Mouse (Mus musculus): ENCODE measurements around the gene Hyal2. TPM values are rescaled to one million over a fixed set of nuclear protein-coding genes. Genes with fewer than 3 reads are reported as not detected.
"Not testable (repeated sequence)": the region's sequence is repeated elsewhere in the genome, so short reads cannot be mapped to it uniquely, and the experiment has no call there.

Gene Hyal2
- polyA plus RNA-seq, 1 experiment from 2014 or later: 128 TPM

- Histone ChIP-seq H3K27ac (ENCODE audit: low read depth, low read length) (peak overlapping the region; percentile 88), H3K36me3 (ENCODE audit: control insufficient read depth, insufficient read depth, low read length) (peaks cover 15% of the 10 kb centered on the region), H3K27me3 (ENCODE audit: control insufficient read depth, insufficient read depth, low read length) (peaks cover 26% of the 10 kb centered on the region), H3K4me1 (ENCODE audit: control insufficient read depth, insufficient read depth, low read length) (peaks cover 31% of the 10 kb centered on the region), H3K9me3 (ENCODE audit: control insufficient read depth, low read length) (no peaks in the 10 kb centered on the region), H3K4me3 (ENCODE audit: low read depth, low read length) (peak overlapping the region; percentile 80), H3K4me2 (ENCODE audit: low read depth) (peak overlapping the region; percentile 92), H3K9ac (ENCODE audit: low read length) (peak overlapping the region; percentile 82)
- ATAC-seq (ENCODE audit: insufficient read depth, low FRiP score, low TSS enrichment) (peak; percentile 35; the same call in 1 of the 2 replicates), DNase-seq (ENCODE audit: low spot score) (peak; percentile 50)
- under 1% methylated on average over 23 of the region's 23 CpGs for WGBS
These were observed 12.7 kb upstream of the Hyal2 start for GRCm38 (mm10) chr9:107555031-107555457.

GRCm38 (mm10) chr9:107555701-107556100 is 12.0 kb upstream of the Hyal2 start:
- Histone ChIP-seq H3K4me3 (ENCODE audit: low read depth, low read length) (peak overlapping the region; percentile 80), H3K27me3 (ENCODE audit: control insufficient read depth, insufficient read depth, low read length) (peaks cover 19% of the 10 kb centered on the region), H3K9ac (ENCODE audit: low read length) (peak overlapping the region; percentile 82), H3K9me3 (ENCODE audit: control insufficient read depth, low read length) (no peaks in the 10 kb centered on the region), H3K27ac (ENCODE audit: low read depth, low read length) (no peak overlapping the region), H3K4me1 (ENCODE audit: control insufficient read depth, insufficient read depth, low read length) (peaks cover 31% of the 10 kb centered on the region), H3K36me3 (ENCODE audit: control insufficient read depth, insufficient read depth, low read length) (peaks cover 15% of the 10 kb centered on the region), H3K4me2 (ENCODE audit: low read depth) (peak overlapping the region; percentile 92)
- WGBS: 56% methylated on average over 2 of the region's 2 CpGs
- ATAC-seq (ENCODE audit: insufficient read depth, low FRiP score, low TSS enrichment): no peak
- DNase-seq (ENCODE audit: low spot score): no peak

GRCm38 (mm10) chr9:107556346-107556745 is 11.4 kb upstream of the Hyal2 start:
- DNase-seq (ENCODE audit: low spot score) (no peak), ATAC-seq (ENCODE audit: insufficient read depth, low FRiP score, low TSS enrichment) (no peak)
- Histone ChIP-seq H3K4me1 (ENCODE audit: control insufficient read depth, insufficient read depth, low read length) (peaks cover 27% of the 10 kb centered on the region), H3K9ac (ENCODE audit: low read length) (no peak overlapping the region), H3K4me2 (ENCODE audit: low read depth) (peak overlapping the region; percentile 92; the same call in 1 of the 2 replicates), H3K36me3 (ENCODE audit: control insufficient read depth, insufficient read depth, low read length) (peaks cover 22% of the 10 kb centered on the region), H3K4me3 (ENCODE audit: low read depth, low read length) (peak overlapping the region; percentile 2; the same call in 1 of the 2 replicates), H3K27ac (ENCODE audit: low read depth, low read length) (no peak overlapping the region), H3K9me3 (ENCODE audit: control insufficient read depth, low read length) (no peaks in the 10 kb centered on the region), H3K27me3 (ENCODE audit: control insufficient read depth, insufficient read depth, low read length) (peaks cover 13% of the 10 kb centered on the region)
- WGBS: 81% methylated on average over 3 of the region's 3 CpGs

GRCm38 (mm10) chr9:107563029-107563581 is 4.6 kb upstream of the Hyal2 start, which contains the start of gene Tusc2:
Gene Tusc2 (plus strand): TSS chr9:107563255.
- H3K4me3 ChIP-seq (ENCODE audit: low read depth, low read length): peak within 1 kb of the TSS; percentile 93
- DNase-seq (ENCODE audit: low spot score) (peak; percentile 91), ATAC-seq (ENCODE audit: insufficient read depth, low FRiP score, low TSS enrichment) (peak; percentile 93)
- peaks cover 16% of the 10 kb centered on the region for H3K36me3 ChIP-seq (ENCODE audit: control insufficient read depth, insufficient read depth, low read length)
- H3K9me3 ChIP-seq (ENCODE audit: control insufficient read depth, low read length): no peaks in the 10 kb centered on the region
- H3K4me1 ChIP-seq (ENCODE audit: control insufficient read depth, insufficient read depth, low read length): peaks cover 14% of the 10 kb centered on the region
- H3K27me3 ChIP-seq (ENCODE audit: control insufficient read depth, insufficient read depth, low read length): no peaks in the 10 kb centered on the region
- H3K4me2 ChIP-seq (ENCODE audit: low read depth): peak within 1 kb of the TSS; percentile 83
- H3K27ac ChIP-seq (ENCODE audit: low read depth, low read length): peak within 1 kb of the TSS; percentile 42; the same call in 1 of the 2 replicates
- H3K9ac ChIP-seq (ENCODE audit: low read length): peak within 1 kb of the TSS; percentile 81
- 0% methylated on average over 42 of the region's 46 CpGs for WGBS

- not testable (repeated sequence) for H3K27ac ChIP-seq (ENCODE audit: low read depth, low read length); H3K9me3 ChIP-seq (ENCODE audit: control insufficient read depth, low read length); H3K27me3 ChIP-seq (ENCODE audit: control insufficient read depth, insufficient read depth, low read length); DNase-seq (ENCODE audit: low spot score); H3K9ac ChIP-seq (ENCODE audit: low read length); H3K4me2 ChIP-seq (ENCODE audit: low read depth); ATAC-seq (ENCODE audit: insufficient read depth, low FRiP score, low TSS enrichment); H3K4me3 ChIP-seq (ENCODE audit: low read depth, low read length); H3K36me3 ChIP-seq (ENCODE audit: control insufficient read depth, insufficient read depth, low read length)
- peaks cover 20% of the 10 kb centered on the region for H3K4me1 ChIP-seq (ENCODE audit: control insufficient read depth, insufficient read depth, low read length)
- WGBS: 52% methylated on average over 5 of the region's 5 CpGs
These were observed 2.2 kb upstream of the Hyal2 start for GRCm38 (mm10) chr9:107565556-107565955.

- H3K4me1 ChIP-seq (ENCODE audit: control insufficient read depth, insufficient read depth, low read length): peaks cover 27% of the 10 kb centered on the region
- WGBS: 63% methylated on average over 15 of the region's 15 CpGs
- no peak overlapping the region for H3K9ac ChIP-seq (ENCODE audit: low read length)
These were observed 1.6 kb upstream of the Hyal2 start for GRCm38 (mm10) chr9:107566041-107566709.

GRCm38 (mm10) chr9:107566855-107567254 is 890 bp upstream of the Hyal2 start:
- Histone ChIP-seq H3K4me1 (ENCODE audit: control insufficient read depth, insufficient read depth, low read length) (peaks cover 31% of the 10 kb centered on the region), H3K27me3 (ENCODE audit: control insufficient read depth, insufficient read depth, low read length) (no peaks in the 10 kb centered on the region), H3K9me3 (ENCODE audit: control insufficient read depth, low read length) (no peaks in the 10 kb centered on the region), H3K4me3 (ENCODE audit: low read depth, low read length) (no peak overlapping the region), H3K27ac (ENCODE audit: low read depth, low read length) (no peak overlapping the region), H3K36me3 (ENCODE audit: control insufficient read depth, insufficient read depth, low read length) (peaks cover 6% of the 10 kb centered on the region; the same call in 1 of the 2 replicates), H3K9ac (ENCODE audit: low read length) (no peak overlapping the region), H3K4me2 (ENCODE audit: low read depth) (no peak overlapping the region)
- no peak for DNase-seq (ENCODE audit: low spot score)
- no peak for ATAC-seq (ENCODE audit: insufficient read depth, low FRiP score, low TSS enrichment)
- WGBS: 82% methylated on average over 3 of the region's 3 CpGs

More at GRCm38 (mm10) chr9:107566041-107566709, 1.6 kb upstream of the Hyal2 start:
- peaks cover 8% of the 10 kb centered on the region for H3K36me3 ChIP-seq (ENCODE audit: control insufficient read depth, insufficient read depth, low read length)
- H3K9me3 ChIP-seq (ENCODE audit: control insufficient read depth, low read length): no peaks in the 10 kb centered on the region
- H3K4me3 ChIP-seq (ENCODE audit: low read depth, low read length): no peak overlapping the region
- no peak overlapping the region for H3K27ac ChIP-seq (ENCODE audit: low read depth, low read length)
- DNase-seq (ENCODE audit: low spot score): peak; percentile 78
- no peak for ATAC-seq (ENCODE audit: insufficient read depth, low FRiP score, low TSS enrichment)
- H3K27me3 ChIP-seq (ENCODE audit: control insufficient read depth, insufficient read depth, low read length): no peaks in the 10 kb centered on the region
- peak overlapping the region; percentile 12; the same call in 1 of the 2 replicates for H3K4me2 ChIP-seq (ENCODE audit: low read depth)

GRCm38 (mm10) chr9:107568331-107569261 is 851 bp downstream of the Hyal2 start:
- peak overlapping the region; percentile 54 for H3K27ac ChIP-seq (ENCODE audit: low read depth, low read length)
- peaks cover 16% of the 10 kb centered on the region for H3K36me3 ChIP-seq (ENCODE audit: control insufficient read depth, insufficient read depth, low read length)
- peak overlapping the region; percentile 74 for H3K4me2 ChIP-seq (ENCODE audit: low read depth)
- peak; percentile 83 for ATAC-seq (ENCODE audit: insufficient read depth, low FRiP score, low TSS enrichment)
- H3K4me1 ChIP-seq (ENCODE audit: control insufficient read depth, insufficient read depth, low read length): peaks cover 31% of the 10 kb centered on the region
- no peaks in the 10 kb centered on the region for H3K27me3 ChIP-seq (ENCODE audit: control insufficient read depth, insufficient read depth, low read length)
- peak overlapping the region; percentile 76 for H3K4me3 ChIP-seq (ENCODE audit: low read depth, low read length)
- peak; percentile 93 for DNase-seq (ENCODE audit: low spot score)
- under 1% methylated on average over 41 of the region's 41 CpGs for WGBS
- H3K9ac ChIP-seq (ENCODE audit: low read length): peak overlapping the region; percentile 79
- H3K9me3 ChIP-seq (ENCODE audit: control insufficient read depth, low read length): no peaks in the 10 kb centered on the region

Measured in neural tube, embryonic 11.5 days (tissue).